Mouse (Mus musculus) liver, adult (tissue): ENCODE data around the gene Sec24a.

Experiments
- GATA4 ChIP-seq: IDR thresholded peaks from 2 replicates; pipeline ENCODE4 v1.6.1; 2014; ENCODE audit warnings: mild to moderate bottlenecking, low read length; ENCODE audit not compliant: insufficient replicate concordance

The Sec24a gene

DNA sequence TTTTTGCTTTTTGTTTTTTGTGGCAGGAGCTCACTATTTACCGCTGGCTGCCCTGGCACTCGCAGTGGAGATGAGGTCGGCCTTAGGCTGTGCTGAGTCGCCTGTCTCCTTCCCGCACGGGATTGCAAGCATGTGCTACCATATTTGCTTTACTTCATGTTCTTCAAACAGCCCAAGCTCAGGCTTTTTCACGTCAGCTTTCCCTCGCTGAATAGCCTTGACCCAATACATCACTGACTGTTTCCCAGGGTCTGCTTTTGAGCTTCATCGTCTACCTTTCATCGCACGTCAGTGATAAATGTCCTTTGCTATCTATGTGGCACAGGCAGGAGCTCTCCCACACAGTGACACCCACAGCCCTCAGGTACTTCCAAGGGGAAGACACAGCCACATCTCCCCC is 42.4 kb downstream of the Sec24a start:
- no peak for TF ChIP-seq GATA4

DNA sequence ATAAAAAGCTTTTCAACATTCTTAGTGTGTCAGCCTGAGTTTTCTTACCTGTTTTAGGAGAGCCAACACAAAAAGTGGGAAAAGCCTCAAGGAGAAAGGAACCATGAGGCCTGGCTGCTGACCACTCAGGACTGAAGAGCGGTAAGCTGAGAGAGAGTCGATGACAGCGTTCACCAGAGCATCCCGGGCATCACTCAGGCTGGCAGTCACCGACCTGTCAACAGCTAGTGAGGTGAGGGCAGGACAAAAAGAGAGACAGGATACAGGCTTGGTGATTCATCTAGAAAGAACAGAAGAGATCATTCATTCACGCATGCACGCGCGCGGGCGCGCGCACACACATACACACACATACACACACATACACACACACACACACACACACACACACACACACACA is 56.4 kb downstream of the Sec24a start:
- no peak for TF ChIP-seq GATA4

DNA sequence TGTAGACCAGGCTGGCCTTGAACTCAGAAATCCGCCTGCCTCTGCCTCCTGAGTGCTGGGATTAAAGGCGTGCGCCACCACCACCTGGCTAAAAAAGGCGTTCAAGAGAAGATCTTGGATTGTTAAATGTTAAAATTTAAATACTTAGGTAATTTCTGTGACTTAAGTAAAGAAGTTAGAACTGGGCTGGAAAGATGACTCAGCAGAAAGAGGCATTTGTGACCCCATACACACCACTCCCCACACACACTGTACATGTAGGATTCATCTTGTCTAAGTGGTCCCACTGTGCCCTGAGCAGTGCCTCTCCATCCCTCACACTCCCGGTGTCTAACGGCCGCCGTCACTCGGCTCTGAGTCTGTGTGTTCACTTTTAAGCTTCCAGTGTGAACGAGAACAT is 57.0 kb downstream of the Sec24a start:
- TF ChIP-seq GATA4: no peak

DNA sequence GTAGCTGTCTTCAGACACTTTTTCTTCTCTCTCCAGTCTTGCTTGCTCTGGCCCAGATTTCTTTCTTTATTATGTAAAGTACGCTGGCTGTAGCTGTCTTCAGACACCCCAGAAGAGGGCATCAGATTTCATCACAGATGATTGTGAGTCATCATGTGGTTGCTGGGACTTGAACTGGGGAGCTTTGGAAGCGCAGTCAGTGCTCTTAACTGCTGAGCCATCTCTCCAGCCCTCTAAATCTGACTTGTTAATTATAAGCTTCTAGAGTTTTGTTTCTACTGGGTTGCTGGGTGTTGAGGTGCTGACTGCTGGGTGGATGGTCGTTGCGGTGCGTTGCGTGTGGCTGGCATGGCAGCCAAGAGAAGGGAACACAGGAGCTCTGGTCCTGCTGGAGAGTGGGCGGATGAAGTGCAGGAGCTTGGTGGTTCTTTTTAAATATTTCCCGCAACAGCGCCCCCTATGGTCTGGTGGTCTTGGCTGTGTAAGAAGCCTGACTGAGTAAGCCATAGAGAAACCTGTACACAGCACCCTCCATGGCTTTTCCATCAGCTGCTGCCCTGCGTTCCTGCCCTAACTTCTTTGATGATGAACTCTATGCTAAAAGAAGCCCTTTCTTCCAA is 59.9 kb downstream of the Sec24a start:
- TF ChIP-seq GATA4: no peak

DNA sequence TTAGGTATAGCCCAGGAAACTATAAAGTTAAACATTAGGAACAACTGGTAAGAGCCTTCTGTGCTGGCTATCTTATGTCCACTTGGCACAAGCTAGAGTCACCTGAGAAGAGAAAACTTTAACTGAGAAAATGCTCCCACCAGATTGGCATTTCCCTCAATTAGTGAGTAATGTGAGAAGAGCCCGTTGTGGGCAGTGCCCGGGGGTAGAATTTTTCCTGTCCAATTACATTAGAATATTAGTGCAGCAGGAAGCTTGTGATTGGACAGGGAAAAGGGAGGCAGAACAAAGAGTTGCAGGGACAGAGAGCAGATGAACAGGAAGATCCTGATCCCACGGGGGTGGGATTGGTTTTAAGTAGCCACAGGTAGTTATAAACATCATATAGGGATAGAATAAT is 60.6 kb downstream of the Sec24a start:
- no peak for TF ChIP-seq GATA4

DNA sequence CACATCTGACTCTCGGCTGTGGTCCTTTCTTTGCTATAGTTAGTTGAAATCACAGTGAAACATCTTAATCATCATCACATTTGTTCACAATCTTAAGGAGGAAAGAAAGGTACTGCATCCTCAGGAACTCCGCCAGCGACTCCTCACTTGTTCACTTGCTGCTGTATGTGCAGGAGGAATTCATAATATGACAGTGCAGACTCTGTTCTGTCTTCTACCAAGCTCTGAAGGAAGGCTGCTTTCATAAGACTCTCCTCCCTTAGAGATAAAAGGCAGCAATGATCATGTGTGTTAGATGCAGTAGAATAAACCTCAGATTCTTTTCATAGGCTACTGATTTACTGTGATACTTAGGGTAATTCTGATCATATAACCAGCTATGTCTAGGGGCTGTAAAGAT is 68.5 kb downstream of the Sec24a start:
- no peak for TF ChIP-seq GATA4

DNA sequence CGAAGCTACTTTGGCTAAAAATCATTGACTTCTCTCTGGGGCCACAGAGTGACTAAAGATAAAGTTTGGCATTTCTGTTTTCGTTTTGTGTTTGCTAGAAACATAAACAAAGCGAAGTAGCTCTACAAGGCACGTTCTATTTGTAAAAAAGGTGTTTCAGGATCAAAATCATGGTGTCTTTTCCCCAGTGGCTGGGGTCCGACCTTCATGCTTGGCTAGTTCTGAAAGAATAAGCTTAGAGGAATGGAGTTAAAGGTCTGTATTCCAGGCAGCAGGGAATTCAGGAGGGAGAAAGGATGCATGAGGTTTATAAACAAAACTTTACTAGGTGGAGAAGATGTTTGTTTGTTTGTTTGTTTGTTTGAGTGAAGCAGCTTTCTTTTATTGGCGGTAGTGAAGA is 74.1 kb downstream of the Sec24a start:
- no peak for TF ChIP-seq GATA4

DNA sequence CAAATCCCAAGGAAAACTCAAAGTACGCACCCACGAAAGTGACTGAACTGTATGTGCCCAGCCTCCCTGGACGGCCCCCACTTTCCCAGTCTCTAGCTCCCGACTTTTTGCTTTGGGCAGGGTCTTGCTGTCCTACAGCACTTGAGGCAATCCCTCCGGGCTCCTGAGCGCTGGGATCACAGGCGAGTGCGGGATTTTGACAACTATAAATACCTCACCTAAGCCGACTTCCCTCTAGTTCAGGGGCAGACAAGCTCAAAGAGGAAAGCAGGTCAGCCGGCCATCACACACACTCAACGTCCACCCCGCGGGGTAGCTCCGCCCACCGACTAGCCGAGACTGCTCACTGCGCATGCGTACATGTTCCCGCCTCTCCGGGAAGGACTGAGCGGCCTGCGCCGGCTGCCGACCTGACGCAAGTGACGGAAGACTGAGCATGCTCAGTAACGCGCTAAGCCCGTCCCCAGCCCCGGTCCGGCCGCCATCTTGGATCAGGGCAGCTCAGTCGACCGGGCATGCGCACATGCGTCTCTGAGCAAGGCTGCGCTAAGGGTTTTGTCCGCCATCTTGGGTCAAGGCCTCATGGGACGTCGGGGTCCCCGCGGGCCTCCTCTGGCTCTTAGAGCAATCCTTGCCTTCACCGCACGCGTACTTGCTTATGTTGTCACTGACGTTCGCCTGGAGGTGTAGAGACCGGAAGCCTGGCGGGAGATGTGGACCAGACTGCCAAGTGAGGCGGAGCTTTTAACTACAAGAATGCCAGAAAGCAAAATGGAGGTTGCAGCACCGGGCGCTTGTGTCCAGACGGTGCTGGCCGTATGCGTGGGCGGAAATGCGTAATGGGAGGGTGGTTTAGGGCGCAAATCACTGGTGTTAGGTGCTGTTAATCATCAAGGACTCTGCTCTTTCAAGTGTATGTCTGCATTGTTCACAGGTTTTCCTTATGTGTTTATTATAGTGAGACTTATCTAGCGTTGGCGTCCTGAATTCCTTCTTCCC is 74.8 kb downstream of the Sec24a start, which contains the start of gene 0610009B22Rik:
0610009B22Rik (minus strand) TSS at position 545 of the 999 bp plus-strand sequence.
- peak; percentile 3; the same call in 1 of the 2 replicates for TF ChIP-seq GATA4

DNA sequence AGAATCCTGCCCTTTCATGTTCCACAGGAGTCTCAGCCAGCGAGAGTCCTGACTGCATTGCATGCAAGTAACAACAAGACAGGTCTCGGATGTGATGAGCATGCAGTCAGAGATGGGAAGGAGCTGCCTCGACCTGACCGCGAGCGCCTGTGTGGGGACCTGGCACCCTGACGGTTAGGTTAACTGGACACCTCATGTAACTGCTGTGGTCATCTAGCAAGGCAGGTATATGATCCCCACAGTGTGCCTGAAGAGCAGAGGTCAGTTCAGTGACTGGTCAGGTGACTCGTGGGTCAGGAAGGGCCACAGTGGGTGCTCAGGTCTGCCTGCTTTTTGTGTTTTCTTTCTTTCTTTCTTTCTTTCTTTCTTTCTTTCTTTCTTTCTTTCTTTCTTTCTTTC is 81.5 kb downstream of the Sec24a start:
- TF ChIP-seq GATA4: no peak

DNA sequence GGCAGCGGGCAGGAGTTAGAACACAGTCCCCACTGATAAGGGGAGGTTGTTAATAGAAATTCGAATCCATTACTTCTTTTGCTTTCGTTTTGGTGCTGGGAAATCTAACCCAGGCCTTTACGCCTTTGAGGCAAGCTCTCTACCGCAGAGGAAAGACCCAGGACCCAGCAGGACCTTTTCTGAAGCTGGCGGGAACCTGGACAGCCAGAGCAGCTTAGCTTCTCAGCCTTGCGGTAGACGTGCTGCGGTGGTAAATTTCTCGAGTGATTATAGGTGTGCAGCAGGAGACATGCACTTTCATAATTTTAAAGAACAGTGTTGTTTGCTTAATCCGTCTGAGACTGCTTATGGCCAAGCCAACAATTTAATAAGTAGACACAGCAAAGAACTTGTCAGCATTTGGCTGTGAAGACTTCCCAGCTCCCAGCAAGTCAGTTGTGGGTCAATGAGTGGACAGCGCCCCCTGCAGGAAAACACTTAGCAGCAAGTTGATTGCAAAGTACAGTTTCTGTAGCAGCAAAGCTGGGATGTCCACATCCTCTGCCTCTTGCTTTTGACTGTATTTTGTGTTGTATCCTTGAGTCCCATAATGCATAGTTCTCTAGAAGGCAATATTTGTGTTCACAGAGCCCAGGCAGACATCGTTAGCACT is 82.0 kb downstream of the Sec24a start:
- TF ChIP-seq GATA4: no peak

DNA sequence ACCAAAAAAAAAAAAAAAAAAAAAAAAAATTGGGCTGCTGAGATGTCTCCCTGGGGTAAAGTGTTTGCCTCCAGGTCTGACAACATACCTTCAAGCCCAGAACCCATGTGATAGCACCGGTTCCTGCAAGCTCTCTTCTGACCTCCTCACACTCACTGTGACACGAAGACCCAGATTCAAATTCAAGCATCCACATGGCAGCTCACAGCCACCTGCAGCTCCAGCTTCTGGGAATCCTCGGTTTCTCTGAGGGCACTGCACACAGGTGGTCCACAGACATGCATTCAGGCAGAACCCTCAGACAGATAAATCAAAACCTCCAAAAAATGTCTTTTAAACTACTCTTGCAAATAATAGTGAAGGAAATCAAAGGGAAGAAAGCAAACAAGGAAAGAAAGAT is 84.0 kb downstream of the Sec24a start:
- TF ChIP-seq GATA4: no peak

DNA sequence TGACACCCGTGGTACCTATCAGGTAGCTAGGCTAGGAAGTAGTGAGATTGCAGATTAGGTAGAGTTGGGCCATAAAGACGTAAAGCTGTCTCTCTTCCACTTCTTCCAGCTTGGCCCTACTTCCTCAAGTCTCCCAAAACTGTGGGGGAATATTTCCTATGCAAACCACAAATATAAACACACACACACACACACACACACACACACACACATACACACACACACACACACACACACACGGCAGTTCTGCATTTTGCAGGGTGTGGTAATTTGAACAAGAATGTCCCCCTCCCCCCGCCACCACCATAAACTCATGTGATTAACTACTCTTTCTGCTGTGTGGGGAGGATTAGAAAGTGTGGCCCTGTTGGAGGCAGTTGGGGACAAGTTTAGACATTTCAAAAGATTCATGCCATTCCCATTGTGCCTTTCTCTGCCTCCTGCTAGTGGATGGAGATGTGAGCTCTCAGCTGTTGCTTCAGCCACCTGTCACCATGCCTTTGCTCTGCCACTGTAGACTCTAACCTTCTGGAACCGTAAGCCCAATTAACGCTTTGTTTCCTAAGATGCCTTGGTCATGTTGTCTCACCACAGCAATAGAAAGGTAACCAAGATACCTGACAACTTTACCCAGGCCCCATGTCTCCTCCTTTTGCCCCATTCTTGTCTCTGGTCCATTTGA is 85.6 kb downstream of the Sec24a start:
- no peak for TF ChIP-seq GATA4

DNA sequence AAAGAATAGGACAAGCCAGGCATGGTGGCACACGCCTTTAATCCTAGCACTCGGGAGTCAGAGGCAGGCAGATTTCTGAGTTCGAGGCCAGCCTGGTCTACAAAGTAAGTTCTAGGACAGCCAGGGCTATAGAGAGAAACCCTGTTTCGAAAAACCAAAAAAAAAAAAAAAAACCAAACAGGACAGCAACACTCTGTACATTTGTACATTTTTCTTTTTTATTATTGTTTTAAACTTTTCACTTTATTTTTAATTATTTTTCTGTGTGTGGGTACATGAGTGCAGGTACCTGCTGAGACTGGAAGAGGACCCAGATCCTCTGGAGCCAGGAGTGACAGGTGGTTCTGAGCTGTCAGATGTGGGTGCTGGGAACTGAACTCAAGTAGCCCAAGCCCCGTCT is 88.0 kb downstream of the Sec24a start:
- TF ChIP-seq GATA4: no peak

DNA sequence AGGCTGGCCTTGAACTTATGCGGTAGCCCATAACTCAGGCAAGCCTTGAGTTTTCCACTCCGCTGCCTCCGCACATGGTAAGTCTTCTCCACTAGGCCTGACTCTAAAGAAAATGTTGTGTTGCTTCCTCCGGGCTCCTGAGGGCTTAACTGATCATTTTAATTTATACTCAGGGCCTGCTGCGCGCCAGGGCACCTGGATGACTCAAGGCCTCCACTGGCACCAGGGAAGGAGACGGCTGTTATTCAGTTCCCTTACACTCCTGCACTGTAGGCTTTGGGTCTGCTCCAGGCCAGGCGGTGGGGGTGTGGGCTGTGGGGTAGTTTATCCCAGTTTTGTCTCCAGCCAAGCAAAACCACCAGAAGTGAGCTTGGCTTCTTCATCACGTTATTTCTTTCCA is 90.1 kb downstream of the Sec24a start:
- no peak for TF ChIP-seq GATA4

DNA sequence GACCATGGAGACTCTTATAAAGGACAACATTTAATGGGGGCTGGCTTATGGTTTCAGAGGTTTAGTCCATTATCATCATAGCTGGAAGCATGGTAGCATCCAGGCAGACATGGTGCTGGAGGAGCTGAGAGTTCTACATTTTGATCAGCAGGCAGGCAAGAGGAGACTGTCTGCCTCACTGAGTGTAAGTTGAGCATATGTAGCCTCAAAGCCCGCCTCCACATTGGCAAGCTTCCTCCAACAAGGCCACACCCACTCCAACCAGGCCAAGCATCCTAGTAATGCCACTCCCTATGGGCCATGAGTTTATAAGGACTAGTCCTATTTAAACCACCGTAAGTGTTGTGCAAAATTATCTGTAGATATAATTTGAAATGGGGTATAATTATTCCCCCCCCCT is 92.1 kb downstream of the Sec24a start:
- TF ChIP-seq GATA4: no peak
